8 mouse cellular contexts compared by ENCODE assay signal in the genomic region with DNA sequence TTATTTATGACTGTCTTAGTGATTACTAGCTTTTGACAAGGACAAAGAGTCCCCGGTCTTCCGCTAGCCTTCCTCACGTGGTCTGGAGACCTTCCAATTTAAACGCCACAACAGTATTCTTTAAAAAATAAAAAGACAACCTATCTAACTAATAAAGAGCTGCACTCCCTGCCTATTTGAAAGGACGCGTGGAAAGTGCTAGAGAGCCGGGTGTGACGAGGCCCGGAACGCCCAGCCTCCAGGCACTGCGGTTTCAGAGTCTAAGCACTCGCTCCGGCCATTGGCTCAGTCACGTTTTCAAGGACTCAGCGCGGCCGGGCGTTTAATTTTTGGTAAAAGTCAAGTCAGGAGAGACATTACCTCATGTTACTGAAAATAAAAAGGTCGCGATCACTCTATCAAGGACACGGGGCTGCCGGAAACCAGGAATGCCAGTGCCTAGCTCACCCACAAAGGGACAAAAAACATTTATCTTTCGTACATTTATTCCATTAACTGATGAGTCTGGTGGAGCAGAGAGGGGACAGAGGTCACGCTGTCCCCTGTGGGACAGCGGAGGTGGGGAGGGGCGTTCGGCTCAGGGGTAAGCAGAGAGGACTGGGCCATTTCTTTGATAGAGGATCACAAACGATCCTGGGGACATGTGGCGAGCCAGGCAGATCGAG. TPM values are rescaled to one million over a fixed set of nuclear protein-coding genes. Genes with fewer than 3 reads are reported as not detected.
DNase-seq lines count a peak whose midpoint lies in the region; ATAC-seq lines count a peak whose summit lies in the region.

No protein-coding gene starts in this region.

- peak; percentile 74 to 75 for DNase-seq in adrenal gland, adult 18-20 months (ENCODE audit: low spot score in 2 of 2)
- DNase-seq in embryo, embryonic 10 days (ENCODE audit: low spot score), result peak; percentile 79
- DNase-seq in gastrocnemius, postnatal 25 days, result peak; percentile 81
- peak; percentile 92 for DNase-seq in intestine, embryonic 14.5 days (ENCODE audit: low spot score)
- peak; percentile 84 for DNase-seq in limb, embryonic 11.5 days (ENCODE audit: low spot score)
- peak; percentile 82 for DNase-seq in skeletal muscle tissue, adult 2 months (ENCODE audit: low read depth, low spot score)

- peaks cover 22% of the 10 kb centered on the region for H3K4me1 ChIP-seq in intestine, embryonic 14.5 days (replicated peaks; ENCODE audit: control insufficient read depth, insufficient read depth, low read length)
- H3K4me1 ChIP-seq in limb, embryonic 11.5 days (ENCODE audit: control insufficient read depth, insufficient read depth, low read length), result no peaks in the 10 kb centered on the region; the same call in 1 of the 2 replicates
- peaks cover 24% of the 10 kb centered on the region for H3K4me1 ChIP-seq in midbrain, embryonic 12.5 days

- peak overlapping the region; percentile 71 for H3K4me3 ChIP-seq in intestine, embryonic 14.5 days (ENCODE audit: low read depth, low read length)
- peak overlapping the region; percentile 99 for H3K4me3 ChIP-seq in limb, embryonic 11.5 days (ENCODE audit: low read depth, low read length)
- H3K4me3 ChIP-seq in midbrain, embryonic 12.5 days, result peak overlapping the region; percentile 99

- peak overlapping the region; percentile 99 for H3K27ac ChIP-seq in intestine, embryonic 14.5 days (ENCODE audit: low read depth)
- peak overlapping the region; percentile 84 for H3K27ac ChIP-seq in limb, embryonic 11.5 days (replicated peaks; ENCODE audit: low read depth, low read length)
- peak overlapping the region; percentile 99 for H3K27ac ChIP-seq in midbrain, embryonic 12.5 days (replicated peaks)

- under 1% methylated on average over 30 of the region's 30 CpGs for WGBS in intestine, embryonic 14.5 days
- 3% methylated on average over 30 of the region's 30 CpGs for WGBS in limb, embryonic 11.5 days
- WGBS in midbrain, embryonic 12.5 days, result 2% methylated on average over 30 of the region's 30 CpGs

- H3K9me3 ChIP-seq in intestine, embryonic 14.5 days (ENCODE audit: control insufficient read depth, low read length), result no peaks in the 10 kb centered on the region
- no peaks in the 10 kb centered on the region for H3K9me3 ChIP-seq in limb, embryonic 11.5 days (ENCODE audit: control insufficient read depth, low read length)
- H3K9me3 ChIP-seq in midbrain, embryonic 12.5 days, result no peaks in the 10 kb centered on the region

- ATAC-seq in intestine, embryonic 14.5 days (replicated peaks; ENCODE audit: low FRiP score, low TSS enrichment, low read depth), result peak; percentile 25
- ATAC-seq in limb, embryonic 11.5 days (ENCODE audit: insufficient number of reproducible peaks, low FRiP score, low TSS enrichment, low read depth), result peak; percentile 44; the same call in 1 of the 2 replicates
- peak; percentile 49 for ATAC-seq in midbrain, embryonic 12.5 days (ENCODE audit: low FRiP score, low read depth)
- ATAC-seq in activated CD4-positive, CD25-positive, alpha-beta regulatory T cell, adult 4 months, result no peak

- H3K9ac ChIP-seq in intestine, embryonic 14.5 days (ENCODE audit: low read length), result peak overlapping the region; percentile 87
- H3K9ac ChIP-seq in limb, embryonic 11.5 days (ENCODE audit: low read length), result peak overlapping the region; percentile 68
- H3K9ac ChIP-seq in midbrain, embryonic 12.5 days (replicated peaks), result peak overlapping the region; percentile 73

- H3K36me3 ChIP-seq in intestine, embryonic 14.5 days (ENCODE audit: control insufficient read depth, insufficient read depth, low read length), result peaks cover 27% of the 10 kb centered on the region
- peaks cover 2% of the 10 kb centered on the region; the same call in 1 of the 2 replicates for H3K36me3 ChIP-seq in limb, embryonic 11.5 days (ENCODE audit: control insufficient read depth, insufficient read depth, low read length)
- H3K36me3 ChIP-seq in midbrain, embryonic 12.5 days, result peaks cover 20% of the 10 kb centered on the region

- H3K4me2 ChIP-seq in intestine, embryonic 14.5 days (ENCODE audit: low read length), result peak overlapping the region; percentile 81
- peak overlapping the region; percentile 60 for H3K4me2 ChIP-seq in limb, embryonic 11.5 days (ENCODE audit: low read depth, severe bottlenecking)
- H3K4me2 ChIP-seq in midbrain, embryonic 12.5 days (replicated peaks), result peak overlapping the region; percentile 72

- H3K27me3 ChIP-seq in intestine, embryonic 14.5 days (replicated peaks; ENCODE audit: control insufficient read depth, insufficient read depth, low read length), result no peaks in the 10 kb centered on the region
- no peaks in the 10 kb centered on the region for H3K27me3 ChIP-seq in limb, embryonic 11.5 days (ENCODE audit: control insufficient read depth, insufficient read depth, low read length)
- no peaks in the 10 kb centered on the region for H3K27me3 ChIP-seq in midbrain, embryonic 12.5 days

RNA-seq across cellular contexts. Expression of gene Hspa8, which starts 0.8 kb away (rescaled TPM):
- 1,000 to 10,000 TPM; 3,946 to 4,032 TPM for total RNA-seq in adrenal gland, adult 18-20 months (2021)
- 1,000 to 10,000 TPM; 1,183 to 1,197 TPM for total RNA-seq in gastrocnemius, postnatal 25 days (2021)
- polyA plus RNA-seq in intestine, embryonic 14.5 days (2014; fragmentation: Nextera tagmentation; extraction: Ambion mirVana), result 2,647 and 2,698 TPM in 2 replicates
- polyA plus RNA-seq in limb, embryonic 11.5 days (2014; fragmentation: Nextera tagmentation; extraction: Ambion mirVana), result 3,724 and 3,791 TPM in 2 replicates
- 2,718 and 2,773 TPM in 2 replicates for polyA plus RNA-seq in midbrain, embryonic 12.5 days (2016; fragmentation: Nextera tagmentation; extraction: Ambion mirVana)
- 1,000 to 10,000 TPM; 3,239 to 3,330 TPM for polyA plus RNA-seq in activated CD4-positive, CD25-positive, alpha-beta regulatory T cell, adult 4 months (2017; shearing (Covaris generic))
